ENCODE assay signal across 8 mouse cellular contexts in the genomic region with DNA sequence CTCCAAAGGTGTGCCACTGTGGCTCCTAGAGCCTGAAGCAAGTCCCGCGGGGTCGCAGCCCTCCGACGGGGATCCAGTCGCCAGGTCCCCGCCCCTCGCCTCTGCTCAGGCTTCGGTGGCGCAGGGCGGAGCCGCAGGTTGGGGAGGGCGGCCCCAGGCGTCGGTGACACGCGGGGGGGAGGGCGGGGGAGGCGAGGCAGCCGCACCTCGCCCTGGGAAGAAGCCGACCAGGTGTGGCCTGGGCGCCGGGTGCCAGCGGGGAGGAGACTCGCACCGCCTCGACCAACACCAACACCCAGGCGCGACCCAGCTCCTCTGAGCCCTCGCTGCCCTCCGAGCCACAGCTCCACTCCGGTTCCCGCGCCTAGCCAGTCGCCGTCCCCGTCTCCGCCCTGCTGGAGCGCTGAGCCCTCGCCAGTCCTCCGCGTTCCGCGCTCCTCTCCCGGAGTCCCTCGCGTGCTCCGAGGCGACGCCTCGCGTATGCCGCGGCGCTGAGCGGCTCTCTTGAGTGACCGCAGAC. TPM values are rescaled to one million over a fixed set of nuclear protein-coding genes. Genes with fewer than 3 reads are reported as not detected.
DNase-seq lines count a peak whose midpoint lies in the region; ATAC-seq and TF ChIP-seq lines count a peak whose summit lies in the region.

Gene Dsp, plus strand, starts transcription at position 226 of the 520 bp plus-strand sequence.

- peaks cover 18% of the 10 kb centered on the region for H3K4me1 ChIP-seq in hindbrain, embryonic 16.5 days (ENCODE audit: control insufficient read depth, insufficient read depth, low read depth, low read length)
- H3K4me1 ChIP-seq in liver, embryonic 11.5 days (replicated peaks; ENCODE audit: control insufficient read depth, insufficient read depth, low read length) = no peaks in the 10 kb centered on the region
- peaks cover 10% of the 10 kb centered on the region; the same call in 1 of the 2 replicates for H3K4me1 ChIP-seq in midbrain, postnatal 0 days (ENCODE audit: insufficient read depth, low read length)

- no peak for TF ChIP-seq CTCF in midbrain, postnatal 0 days (IDR thresholded peaks at IDR 0.05)

- H3K27ac ChIP-seq in hindbrain, embryonic 16.5 days (ENCODE audit: low read depth, low read length) = no peak within 1 kb of the TSS
- H3K27ac ChIP-seq in liver, embryonic 11.5 days (ENCODE audit: low read depth, low read length) = peak within 1 kb of the TSS; percentile 14
- no peak within 1 kb of the TSS for H3K27ac ChIP-seq in midbrain, postnatal 0 days (ENCODE audit: low read depth, low read length)

- H3K4me2 ChIP-seq in hindbrain, embryonic 16.5 days (ENCODE audit: low read length) = peak within 1 kb of the TSS; percentile 84
- H3K4me2 ChIP-seq in liver, embryonic 11.5 days = peak within 1 kb of the TSS; percentile 81
- H3K4me2 ChIP-seq in midbrain, postnatal 0 days (ENCODE audit: low read depth, low read length, poor library complexity, severe bottlenecking) = peak within 1 kb of the TSS; percentile 62

- no peaks in the 10 kb centered on the region for H3K9me3 ChIP-seq in hindbrain, embryonic 16.5 days (ENCODE audit: control insufficient read depth, low read length)
- no peaks in the 10 kb centered on the region for H3K9me3 ChIP-seq in liver, embryonic 11.5 days (ENCODE audit: control insufficient read depth, low read length)
- no peaks in the 10 kb centered on the region for H3K9me3 ChIP-seq in midbrain, postnatal 0 days (ENCODE audit: low read length)

- H3K27me3 ChIP-seq in hindbrain, embryonic 16.5 days (replicated peaks; ENCODE audit: control insufficient read depth, insufficient read depth, low read length) = peaks cover 51% of the 10 kb centered on the region
- H3K27me3 ChIP-seq in liver, embryonic 11.5 days (replicated peaks; ENCODE audit: control insufficient read depth, insufficient read depth, low read length) = peaks cover 40% of the 10 kb centered on the region
- H3K27me3 ChIP-seq in midbrain, postnatal 0 days (ENCODE audit: insufficient read depth, low read length) = peaks cover 35% of the 10 kb centered on the region

- peak; percentile 81 for ATAC-seq in hindbrain, embryonic 16.5 days
- ATAC-seq in liver, embryonic 11.5 days (replicated peaks; ENCODE audit: low FRiP score) = peak; percentile 64
- peak; percentile 57 for ATAC-seq in midbrain, postnatal 0 days (ENCODE audit: low FRiP score)

- peak within 1 kb of the TSS; percentile 55 for H3K9ac ChIP-seq in hindbrain, embryonic 16.5 days (ENCODE audit: low read depth, low read length)
- H3K9ac ChIP-seq in liver, embryonic 11.5 days (ENCODE audit: low read depth, low read length) = peak within 1 kb of the TSS; percentile 63
- H3K9ac ChIP-seq in midbrain, postnatal 0 days (replicated peaks; ENCODE audit: low read length, poor library complexity, severe bottlenecking) = no peak within 1 kb of the TSS; the same call in 1 of the 2 replicates

- DNase-seq in cerebellum, postnatal 10 days = peak; percentile 61 to 62
- no peak for DNase-seq in cerebellum, adult 9-10 months
- DNase-seq in adrenal gland, postnatal 36 days = peak; percentile 68 to 71
- peak; percentile 17 to 19 for DNase-seq in frontal cortex, postnatal 36 days (ENCODE audit: low spot score in 2 of 2)
- DNase-seq in liver, embryonic 11.5 days (ENCODE audit: low spot score) = peak; percentile 56
- DNase-seq in midbrain, postnatal 0 days (ENCODE audit: low spot score) = peak; percentile 20
- peak; percentile 46 for DNase-seq in thymus, postnatal 0 days (ENCODE audit: low spot score)

- WGBS in hindbrain, embryonic 16.5 days = 0% methylated on average over 38 of the region's 58 CpGs
- under 1% methylated on average over 55 of the region's 58 CpGs for WGBS in liver, embryonic 11.5 days
- WGBS in midbrain, postnatal 0 days = 1% methylated on average over 47 of the region's 58 CpGs

- H3K4me3 ChIP-seq in hindbrain, embryonic 16.5 days (ENCODE audit: low read length) = peak within 1 kb of the TSS; percentile 47
- peak within 1 kb of the TSS; percentile 58 for H3K4me3 ChIP-seq in liver, embryonic 11.5 days (ENCODE audit: low read depth, low read length)
- peak within 1 kb of the TSS; percentile 39 for H3K4me3 ChIP-seq in midbrain, postnatal 0 days (ENCODE audit: low read depth, low read length)

- no peaks in the 10 kb centered on the region for H3K36me3 ChIP-seq in hindbrain, embryonic 16.5 days (ENCODE audit: control insufficient read depth, insufficient read depth, low read length)
- no peaks in the 10 kb centered on the region for H3K36me3 ChIP-seq in liver, embryonic 11.5 days (ENCODE audit: control insufficient read depth, insufficient read depth, low read length)
- no peaks in the 10 kb centered on the region for H3K36me3 ChIP-seq in midbrain, postnatal 0 days (ENCODE audit: insufficient read depth, low read length)

RNA-seq across cellular contexts. Expression of gene Dsp, which starts in this region (rescaled TPM):
- 1 to 10 TPM in 1 of 2 experiments, under 1 TPM in 1; 0.50 to 1.3 TPM for total RNA-seq in adrenal gland, postnatal 36 days (2021)
- polyA plus RNA-seq in hindbrain, embryonic 16.5 days (2015; fragmentation: Nextera tagmentation; extraction: Ambion mirVana) = 0.21 TPM in 2 replicates
- polyA plus RNA-seq in liver, embryonic 11.5 days (2014; fragmentation: Nextera tagmentation; extraction: Ambion mirVana) = 5.4 and 5.5 TPM in 2 replicates
- 1.1 and 2.7 TPM in 2 replicates for total RNA-seq in midbrain, postnatal 0 days (2014; rRNA removed)
- 0.07 and 0.11 TPM in 2 replicates for polyA plus RNA-seq in midbrain, postnatal 0 days (2015; fragmentation: Nextera tagmentation; extraction: Ambion mirVana)
- 15.6 and 19.3 TPM in 2 replicates for polyA plus RNA-seq in thymus, postnatal 0 days (2015; fragmentation: Nextera tagmentation; extraction: Ambion mirVana)

Comparison
In these comparisons a context has a peak if more than half of its experiments do, and no peak if none do; other contexts are left out.
1. Peak in ATAC-seq, H3K4me3 ChIP-seq, H3K9ac ChIP-seq and H3K4me2 ChIP-seq in hindbrain, embryonic 16.5 days; RNA of the gene not detected or under 1 TPM.